Mouse (Mus musculus): ENCODE results near the gene Cyp1b1.

- no peak for TF ChIP-seq CTCF (IDR thresholded peaks at IDR 0.05; ENCODE audit: low read depth, low read length)
- no peak for TF ChIP-seq EP300 (IDR thresholded peaks at IDR 0.05; ENCODE audit: insufficient read depth, low read depth, low read length)
These were observed 51.3 kb downstream of the Cyp1b1 start for GRCm38 (mm10) chr17:79663393-79664105.
